Mouse (Mus musculus) ES-E14 (cell line): ENCODE measurements around the gene Palm3. TPM values are rescaled to one million over a fixed set of nuclear protein-coding genes. Genes with fewer than 3 reads are reported as not detected.
"Not testable (repeated sequence)": the region's sequence is repeated elsewhere in the genome, so short reads cannot be mapped to it uniquely, and the experiment has no call there.

Experiments
- DNase-seq: peaks from one replicate; pipeline ENCODE4 v3.0.0-alpha.2; 2013; ENCODE audit warnings: low read depth, low spot score
- H3K27ac ChIP-seq: 2 replicates; pipeline ENCODE4 v1.5.1; 2012; ENCODE audit warnings: low read depth, mild to moderate bottlenecking, low read length, moderate library complexity, mixed read lengths; ENCODE audit not compliant: poor library complexity, insufficient read depth, severe bottlenecking
- H3K36me3 ChIP-seq: 2 replicates; pipeline ENCODE4 v1.6.1; 2012; ENCODE audit warnings: mild to moderate bottlenecking, low read length, moderate library complexity, mixed read lengths; ENCODE audit not compliant: control insufficient read depth, poor library complexity, insufficient read depth, severe bottlenecking
- H3K4me1 ChIP-seq, 2 experiments: fragments of 150-350 bp in 1 of 2; sonication (generic) in 1 of 2; 2 replicates each; pipeline ENCODE4 v1.6.1; 2012; ENCODE audit warnings: low read length in 2 of 2, mild to moderate bottlenecking in 1 of 2, mixed read lengths in 1 of 2; ENCODE audit not compliant: control insufficient read depth in 2 of 2, insufficient read depth in 2 of 2, poor library complexity in 1 of 2
- H3K4me3 ChIP-seq, 2 experiments: fragments of 150-350 bp in 1 of 2; sonication (generic) in 1 of 2; 2 replicates each; pipeline ENCODE4 v1.5.1; 2012; ENCODE audit warnings: low read length in 2 of 2, low read depth in 1 of 2, mild to moderate bottlenecking in 1 of 2, mixed read lengths in 1 of 2; ENCODE audit not compliant: insufficient read depth in 1 of 2, poor library complexity in 1 of 2, severe bottlenecking in 1 of 2
- H3K9ac ChIP-seq: 2 replicates; pipeline ENCODE4 v1.6.1; 2012; ENCODE audit warnings: low read depth, mild to moderate bottlenecking, low read length, mixed read lengths; ENCODE audit not compliant: poor library complexity, insufficient read depth, severe bottlenecking
- H3K9me3 ChIP-seq: fragments of 150-350 bp; sonication (generic); 2 replicates; pipeline ENCODE4 v1.6.1; 2012; ENCODE audit warnings: low read depth, mild to moderate bottlenecking, low read length; ENCODE audit not compliant: control insufficient read depth, insufficient read depth
- CHD2 ChIP-seq: IDR thresholded peaks from 2 replicates; pipeline ENCODE4 v1.6.1; 2014; ENCODE audit warnings: mild to moderate bottlenecking, low read depth, low read length, inconsistent platforms
- HCFC1 ChIP-seq: IDR thresholded peaks from 2 replicates; pipeline ENCODE4 v1.6.1; 2012; ENCODE audit warnings: low read length, inconsistent platforms, borderline replicate concordance; ENCODE audit not compliant: insufficient read depth
- MAFK ChIP-seq: IDR thresholded peaks from 2 replicates; pipeline ENCODE4 v1.6.1; 2014; ENCODE audit warnings: mild to moderate bottlenecking, low read depth, low read length, inconsistent platforms; ENCODE audit not compliant: insufficient read depth
- ZC3H11A ChIP-seq: IDR thresholded peaks from 2 replicates; pipeline ENCODE4 v1.6.1; 2012; ENCODE audit warnings: low read depth, mild to moderate bottlenecking, inconsistent platforms, low read length, borderline replicate concordance
- ZNF384 ChIP-seq: IDR thresholded peaks from 2 replicates; pipeline ENCODE4 v1.6.1; 2012; ENCODE audit warnings: low read depth, low read length, inconsistent platforms
- in situ Hi-C, 2 experiments: fragments of 600-800 bp; cut with MboI; formaldehyde crosslinking; loops; one replicate each; pipeline ENCODE4 v1.15.1; 2025; ENCODE audit warnings: low sequenced_read_pairs in 2 of 2, inconsistent platforms in 1 of 2; ENCODE audit not compliant: unreplicated experiment in 2 of 2
- total RNA-seq: library from RNA; depleted of rRNA; stranded (reverse); fragments of 300-350 nt; gene quantifications from 2 replicates; pipeline ENCODE4 v1.2.3, GENCODE M21; 2012

The Palm3 gene
- total RNA-seq, 1 experiment, result 29.0 TPM

GRCm38 (mm10) chr8:83978200-83978599 is 43.1 kb upstream of the Palm3 start:
- H3K4me3 ChIP-seq, result no peak overlapping the region
- TF ChIP-seq CHD2, result no peak
- no peak for TF ChIP-seq ZNF384
- TF ChIP-seq ZC3H11A, result no peak
- TF ChIP-seq HCFC1, result no peak
- no peak for TF ChIP-seq MAFK
- H3K27ac ChIP-seq, result no peak overlapping the region
- H3K9ac ChIP-seq, result 0 out of 2 replicates have a peak overlapping the region, but pooled peaks have one; percentile 12
- H3K4me1 ChIP-seq, result peaks cover 2 to 6% of the 10 kb centered on the region in 2 experiments; a peak in 1 of 4 replicates
- H3K36me3 ChIP-seq, result peaks cover 10% of the 10 kb centered on the region; the same call in 1 of the 2 replicates
- no peaks in the 10 kb centered on the region for H3K9me3 ChIP-seq
- in situ Hi-C loops, result no loop called here
- DNase-seq, result no peak

DNA sequence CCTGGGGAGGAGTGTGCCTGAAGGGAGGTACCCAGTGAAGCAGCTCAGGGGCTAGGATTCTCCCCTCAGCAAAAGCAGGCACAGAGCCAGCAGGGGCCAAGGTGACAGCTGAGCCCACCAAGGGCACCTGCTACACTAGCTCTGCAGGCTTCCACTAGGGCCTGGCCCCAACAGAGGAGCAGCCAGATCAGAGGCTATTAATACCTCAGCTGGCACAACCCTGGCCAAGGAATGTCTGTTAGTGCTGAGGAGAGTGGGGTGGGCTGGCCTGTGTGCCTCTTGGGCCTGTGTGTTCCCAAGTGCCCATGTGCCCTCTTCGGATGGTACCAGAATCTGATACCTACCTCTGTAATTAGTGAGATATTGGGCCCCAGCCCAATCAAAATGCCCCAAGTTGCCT is 41.0 kb upstream of the Palm3 start:
- no peaks in the 10 kb centered on the region; a peak in 1 of 4 replicates for H3K4me1 ChIP-seq
- no peak for TF ChIP-seq ZC3H11A
- no peak for TF ChIP-seq HCFC1
- no peak for TF ChIP-seq ZNF384
- TF ChIP-seq CHD2, result no peak
- no peak for TF ChIP-seq MAFK
- in situ Hi-C loops, result no loop called here
- H3K9me3 ChIP-seq, result no peaks in the 10 kb centered on the region
- H3K36me3 ChIP-seq, result peaks cover 10% of the 10 kb centered on the region; the same call in 1 of the 2 replicates
- H3K27ac ChIP-seq, result no peak overlapping the region
- no peak overlapping the region for H3K9ac ChIP-seq
- DNase-seq, result no peak
- H3K4me3 ChIP-seq, result no peak overlapping the region

DNA sequence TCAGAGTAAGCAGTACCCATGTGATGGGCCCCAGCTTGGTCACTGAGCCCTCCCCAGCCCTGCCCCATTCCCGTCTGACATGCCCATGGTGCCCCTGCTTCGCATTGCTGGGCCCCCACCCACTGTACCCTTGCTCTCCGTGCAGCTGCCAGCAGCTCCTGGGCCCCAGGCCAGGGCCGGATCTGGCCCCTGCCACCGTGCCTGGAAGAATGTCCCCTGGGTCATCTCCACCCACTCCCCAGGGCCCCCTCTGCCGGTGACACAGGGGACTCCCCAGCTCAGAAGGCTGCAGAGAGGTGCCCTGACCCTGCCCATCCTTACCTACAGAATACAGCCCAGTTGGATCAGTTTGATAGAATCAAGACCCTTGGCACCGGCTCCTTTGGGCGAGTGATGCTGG is 40.4 kb upstream of the Palm3 start:
- H3K27ac ChIP-seq, result no peak overlapping the region
- peaks cover 10% of the 10 kb centered on the region; the same call in 1 of the 2 replicates for H3K36me3 ChIP-seq
- in situ Hi-C loops, result no loop called here
- DNase-seq, result no peak
- H3K9me3 ChIP-seq, result no peaks in the 10 kb centered on the region
- no peak overlapping the region for H3K4me3 ChIP-seq
- H3K4me1 ChIP-seq, result no peaks in the 10 kb centered on the region; a peak in 1 of 4 replicates
- TF ChIP-seq ZC3H11A, result no peak
- no peak for TF ChIP-seq CHD2
- TF ChIP-seq ZNF384, result no peak
- TF ChIP-seq HCFC1, result no peak
- TF ChIP-seq MAFK, result no peak
- no peak overlapping the region for H3K9ac ChIP-seq

- DNase-seq, result no peak
- Histone ChIP-seq H3K4me1 (no peaks in the 10 kb centered on the region; a peak in 1 of 4 replicates), H3K4me3 (no peak overlapping the region), H3K36me3 (peaks cover 11% of the 10 kb centered on the region; the same call in 1 of the 2 replicates), H3K9me3 (no peaks in the 10 kb centered on the region), H3K9ac (no peak overlapping the region), H3K27ac (no peak overlapping the region)
- in situ Hi-C loops, result no loop called here
- TF ChIP-seq MAFK, result no peak
- TF ChIP-seq ZC3H11A, result no peak
- TF ChIP-seq HCFC1, result no peak
- TF ChIP-seq CHD2, result no peak
- TF ChIP-seq ZNF384, result no peak
Measured at GRCm38 (mm10) chr8:83981533-83981932, 39.7 kb upstream of the Palm3 start.

GRCm38 (mm10) chr8:83982449-83982848 is 38.8 kb upstream of the Palm3 start:
- TF ChIP-seq CHD2 (no peak), MAFK (no peak), HCFC1 (no peak), ZC3H11A (no peak), ZNF384 (no peak)
- in situ Hi-C loops, result no loop called here
- Histone ChIP-seq H3K4me1 (no peaks in the 10 kb centered on the region; a peak in 1 of 4 replicates), H3K36me3 (peaks cover 17% of the 10 kb centered on the region; the same call in 1 of the 2 replicates), H3K9ac (no peak overlapping the region), H3K27ac (no peak overlapping the region), H3K9me3 (no peaks in the 10 kb centered on the region), H3K4me3 (no peak overlapping the region)
- DNase-seq, result no peak

GRCm38 (mm10) chr8:83983222-83983621 is 38.0 kb upstream of the Palm3 start:
- H3K9ac ChIP-seq, in situ Hi-C loops, H3K9me3 ChIP-seq, H3K4me1 ChIP-seq, DNase-seq, H3K4me3 ChIP-seq, H3K27ac ChIP-seq: not testable (repeated sequence)
- peaks cover 17% of the 10 kb centered on the region; the same call in 1 of the 2 replicates for H3K36me3 ChIP-seq
